Mouse (Mus musculus): ENCODE results near the gene Ddit4. TPM values are rescaled to one million over a fixed set of nuclear protein-coding genes. Genes with fewer than 3 reads are reported as not detected.
A peak's percentile ranks its signal among the peaks of the same experiment; 100 is the strongest.

Ddit4 gene
- total RNA-seq, 2 experiments from 2014 or later = 52.2 to 67.8 TPM

DNA sequence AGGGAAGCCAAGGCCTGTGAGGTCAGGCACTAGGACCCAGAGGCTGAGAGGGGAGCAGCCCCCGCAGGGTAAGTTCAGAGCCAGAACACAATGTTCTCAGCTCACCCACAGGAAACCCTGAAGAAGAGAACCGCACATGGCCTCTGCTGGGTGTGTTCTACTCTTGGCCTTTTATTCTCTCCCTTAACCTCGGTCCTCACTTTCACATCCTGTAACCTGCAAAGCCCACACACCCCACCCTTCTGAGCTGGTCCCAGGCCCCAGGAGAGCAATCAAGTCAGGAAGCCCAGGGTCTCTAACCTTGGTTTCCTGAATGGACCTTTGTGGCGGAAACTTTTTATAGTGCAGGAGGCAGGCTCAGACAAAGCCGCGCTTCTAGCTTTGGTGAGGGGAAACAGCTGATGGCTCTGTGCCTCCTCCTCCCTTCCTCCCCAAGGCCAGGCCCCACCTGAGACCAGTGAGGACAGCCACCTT, 22.6 kb upstream of the Ddit4 start:
- DNase-seq (ENCODE audit: extremely low spot score in 1 of 2, low spot score in 2 of 2) = peak in 1 of 2 experiments; percentile 77
- intact Hi-C loops (cut with DNase I) = no loop called here

GRCm38 (mm10) chr10:59973400-59973799, 21.8 kb upstream of the Ddit4 start:
- intact Hi-C loops (cut with DNase I) = no loop called here
- DNase-seq (ENCODE audit: extremely low spot score in 1 of 2, low spot score in 2 of 2) = no peak

GRCm38 (mm10) chr10:59972999-59973398, 21.4 kb upstream of the Ddit4 start:
- intact Hi-C loops (cut with DNase I) = no loop called here
- no peak for DNase-seq (ENCODE audit: extremely low spot score in 1 of 2, low spot score in 2 of 2)

DNA sequence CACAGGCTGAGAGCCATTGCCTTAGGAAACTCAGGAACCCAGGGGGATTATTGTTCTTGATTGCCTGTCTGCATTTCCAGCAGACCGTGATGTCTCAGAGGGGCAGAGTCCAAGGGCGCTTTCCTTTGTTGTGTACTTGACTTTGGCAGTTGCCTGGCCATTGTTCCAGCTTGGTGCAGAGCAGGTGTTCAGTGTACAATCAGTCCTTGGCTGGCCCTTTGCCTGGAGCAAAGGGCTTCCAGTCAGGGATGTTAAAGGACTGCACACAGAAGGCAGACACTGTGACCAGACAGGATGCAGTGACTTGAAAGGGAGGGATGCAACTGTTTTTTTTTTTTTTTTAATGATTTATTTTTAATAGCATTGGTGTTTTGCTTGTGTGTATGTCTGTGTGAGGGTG, 20.9 kb upstream of the Ddit4 start:
- DNase-seq (ENCODE audit: extremely low spot score in 1 of 2, low spot score in 2 of 2) = peak in 1 of 2 experiments; percentile 81
- intact Hi-C loops (cut with DNase I) = no loop called here

- no peak for DNase-seq (ENCODE audit: extremely low spot score in 1 of 2, low spot score in 2 of 2)
- intact Hi-C loops (cut with DNase I) = no loop called here
Measured at GRCm38 (mm10) chr10:59971813-59972212, 20.2 kb upstream of the Ddit4 start.

DNA sequence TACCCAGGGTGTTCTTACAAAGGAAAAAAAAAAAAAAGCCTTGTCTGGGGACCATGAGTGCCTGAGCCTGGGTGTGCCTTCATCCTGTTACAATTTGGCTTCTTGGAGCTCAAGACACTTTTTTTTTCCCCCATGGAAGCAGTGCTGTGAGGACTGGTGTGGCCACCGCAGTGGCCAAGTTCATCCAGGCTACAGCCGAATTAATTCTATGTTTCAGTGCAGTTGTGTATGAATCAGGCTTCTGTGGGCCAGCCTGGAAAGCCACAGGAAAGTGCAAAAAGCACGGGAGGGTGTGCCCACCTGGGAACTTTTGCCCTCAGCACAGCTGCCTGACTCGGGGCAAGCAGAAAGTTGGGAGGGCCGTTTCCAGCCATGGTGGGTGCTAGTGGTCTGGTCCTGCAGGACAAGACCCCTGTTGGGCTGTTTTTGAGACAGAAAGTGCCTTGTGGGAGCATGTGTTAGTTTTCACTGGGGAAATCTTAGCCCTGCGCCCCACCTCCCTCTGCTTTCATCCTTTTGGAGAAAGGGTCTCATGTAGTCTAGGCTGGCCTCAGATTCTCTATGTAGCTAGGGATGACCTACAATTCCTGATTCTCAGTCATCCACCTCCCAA, 18.9 kb upstream of the Ddit4 start:
- DNase-seq (ENCODE audit: extremely low spot score in 1 of 2, low spot score in 2 of 2) = no peak
- intact Hi-C loops (cut with DNase I) = no loop called here

DNA sequence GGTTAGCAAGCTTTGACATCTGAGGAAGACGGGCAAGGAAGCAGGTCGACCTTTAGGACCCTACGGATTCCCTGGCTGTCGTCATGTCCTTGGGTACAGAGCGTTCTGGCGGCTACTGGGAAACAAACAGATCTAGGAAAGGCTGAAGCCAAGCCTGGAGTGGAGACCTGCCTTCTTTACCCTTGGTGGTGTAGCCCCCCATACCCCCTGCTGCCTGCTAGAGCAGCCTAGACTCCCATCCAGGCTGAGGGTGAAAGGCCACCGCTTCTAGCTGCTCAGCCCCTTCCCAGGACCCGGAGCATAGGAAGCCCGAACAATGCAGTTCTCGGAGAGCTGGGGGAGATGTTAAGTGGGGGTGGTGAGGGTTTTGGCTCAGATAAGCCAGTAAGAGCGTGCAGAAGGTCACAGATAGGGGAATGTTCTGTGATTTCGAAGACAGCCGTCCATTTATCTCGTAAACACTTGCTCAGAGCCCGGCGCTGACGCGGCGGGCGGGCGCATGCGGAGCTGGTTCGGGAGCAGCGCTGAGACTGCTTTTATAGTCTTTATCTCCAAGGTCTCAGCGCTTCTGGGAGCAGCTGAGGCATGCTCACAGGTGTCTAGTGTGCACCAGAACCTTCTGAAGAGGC, 18.3 kb upstream of the Ddit4 start:
- intact Hi-C loops (cut with DNase I) = no loop called here
- DNase-seq (ENCODE audit: extremely low spot score in 1 of 2, low spot score in 2 of 2) = peak; percentile 66 to 76

- intact Hi-C loops (cut with DNase I) = no loop called here
- DNase-seq (ENCODE audit: extremely low spot score in 1 of 2, low spot score in 2 of 2) = peak in 1 of 2 experiments; percentile 65
Measured at GRCm38 (mm10) chr10:59967309-59967942, 15.8 kb upstream of the Ddit4 start.

DNA sequence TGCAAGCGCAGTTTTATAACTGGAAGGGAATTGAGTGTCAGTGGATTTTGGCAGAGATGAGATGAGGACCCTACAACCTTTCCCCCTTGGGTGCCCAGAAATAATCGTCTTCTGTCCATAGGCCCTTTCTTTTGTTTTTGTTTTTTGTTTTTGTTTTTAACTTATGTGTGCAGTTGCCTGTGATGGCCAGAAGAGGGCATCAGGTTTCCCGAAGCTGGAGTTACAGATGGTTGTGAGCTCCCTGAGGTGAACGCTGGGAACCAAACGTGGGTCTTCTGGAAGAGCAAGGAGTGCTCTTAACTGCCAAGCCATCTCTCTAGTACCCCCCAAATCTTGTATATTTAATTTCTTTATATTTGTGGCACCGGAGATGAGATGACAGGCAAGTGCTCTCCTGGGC, 15.1 kb upstream of the Ddit4 start:
- intact Hi-C loops (cut with DNase I) = no loop called here
- DNase-seq (ENCODE audit: extremely low spot score in 1 of 2, low spot score in 2 of 2) = no peak

- intact Hi-C loops (cut with DNase I) = no loop called here
- DNase-seq (ENCODE audit: extremely low spot score in 1 of 2, low spot score in 2 of 2) = no peak
Measured at GRCm38 (mm10) chr10:59965788-59966187, 14.2 kb upstream of the Ddit4 start.

DNA sequence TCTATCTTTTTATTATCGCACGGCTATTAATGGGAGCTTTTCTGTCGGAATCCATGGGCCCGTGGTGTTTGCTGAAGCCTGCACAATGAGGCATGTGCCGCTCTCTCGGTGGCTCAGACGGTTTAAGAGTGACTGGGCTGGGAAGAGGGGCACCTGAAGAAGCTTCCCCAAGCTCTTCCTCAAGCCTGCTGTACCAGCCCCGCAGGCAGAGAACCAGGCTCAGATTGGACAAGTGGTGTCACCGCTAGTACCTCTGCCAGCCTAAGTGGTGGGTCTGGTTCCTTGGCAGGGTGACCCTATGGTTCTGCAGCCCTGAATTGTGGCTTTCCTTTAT, 13.7 kb upstream of the Ddit4 start:
- intact Hi-C loops (cut with DNase I) = no loop called here
- DNase-seq (ENCODE audit: extremely low spot score in 1 of 2, low spot score in 2 of 2) = no peak

- intact Hi-C loops (cut with DNase I) = no loop called here
- peak in 1 of 2 experiments; percentile 59 for DNase-seq (ENCODE audit: extremely low spot score in 1 of 2, low spot score in 2 of 2)
Measured at GRCm38 (mm10) chr10:59964504-59965361, 13.1 kb upstream of the Ddit4 start.

- DNase-seq (ENCODE audit: extremely low spot score in 1 of 2, low spot score in 2 of 2) = no peak
- intact Hi-C loops (cut with DNase I) = no loop called here
Measured at GRCm38 (mm10) chr10:59963609-59964008, 12.0 kb upstream of the Ddit4 start.

DNA sequence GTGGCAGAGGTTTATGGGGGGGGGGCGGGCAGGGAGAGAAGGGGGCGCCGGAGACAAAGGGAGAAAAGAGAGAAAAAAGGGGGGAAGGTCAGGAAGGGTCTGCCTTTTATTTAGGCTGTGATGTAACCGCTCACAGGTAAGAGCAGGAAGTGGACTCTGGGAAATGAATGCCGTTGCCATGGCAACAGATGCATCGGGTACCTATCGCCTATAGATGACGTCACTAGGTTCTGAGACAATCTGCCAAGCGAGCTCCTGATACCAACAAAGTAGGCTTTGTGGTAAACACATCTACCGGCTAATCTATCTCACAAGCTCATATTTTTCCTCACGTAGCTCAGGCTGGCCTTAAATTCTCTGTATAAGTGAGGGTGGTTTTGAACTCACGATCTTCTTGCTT, 7.9 kb upstream of the Ddit4 start:
- DNase-seq (ENCODE audit: extremely low spot score in 1 of 2, low spot score in 2 of 2) = no peak
- intact Hi-C loops (cut with DNase I) = loop anchor here (2.0 kb wide), 1 partner anchor 43 kb away; the partner anchor contains the start of genes Anapc16 and Ascc1

GRCm38 (mm10) chr10:59958458-59958857, 6.8 kb upstream of the Ddit4 start:
- DNase-seq (ENCODE audit: extremely low spot score in 1 of 2, low spot score in 2 of 2) = peak in 1 of 2 experiments; percentile 68

DNA sequence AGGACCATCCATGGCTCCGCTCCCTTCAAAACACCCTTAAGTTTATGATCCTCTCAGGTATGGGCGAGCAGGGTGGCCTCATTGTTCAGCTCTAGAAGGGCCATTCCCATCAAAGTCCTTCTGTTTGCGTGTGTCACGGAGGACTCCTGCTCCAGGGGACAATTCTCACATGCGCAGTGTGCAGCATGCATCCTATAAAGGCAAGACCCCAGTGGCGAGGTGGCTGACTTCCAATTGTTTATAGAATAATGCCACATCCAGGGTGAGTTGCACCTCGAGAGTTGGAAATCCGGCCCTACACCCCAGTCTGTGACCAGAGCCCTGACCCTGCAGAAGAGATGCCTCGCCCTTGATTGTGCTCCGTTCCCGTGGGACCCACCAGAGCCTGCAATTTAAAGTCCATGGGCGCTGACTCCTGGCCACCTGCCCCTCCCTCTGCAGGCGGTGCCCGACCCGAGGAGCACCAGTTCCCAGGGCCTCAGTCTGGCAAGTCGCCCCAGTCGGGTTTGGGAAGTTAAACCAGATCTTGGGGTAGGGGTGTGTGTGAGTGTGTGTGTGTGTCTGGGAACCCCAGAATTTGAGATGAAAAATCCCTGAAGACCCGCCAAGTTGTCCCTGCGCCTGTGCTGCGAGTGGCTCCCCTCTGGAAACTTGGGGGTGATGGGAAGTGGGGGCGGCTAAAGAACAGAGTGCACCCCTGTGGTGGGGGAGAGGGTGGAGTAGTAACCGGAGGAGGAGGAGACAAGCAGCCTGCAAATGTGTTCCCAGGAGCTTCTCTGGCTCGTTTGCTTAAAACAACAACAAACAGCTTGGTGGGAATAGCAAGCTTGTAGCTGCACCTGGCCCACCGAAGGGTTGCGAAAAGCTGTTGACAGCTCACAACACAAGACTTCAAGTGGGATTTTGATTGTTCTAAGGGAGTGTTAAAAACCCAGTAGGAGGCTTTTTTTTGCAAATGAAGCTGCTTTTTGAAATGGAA, 5.8 kb upstream of the Ddit4 start:
- intact Hi-C loops (cut with DNase I) = loop anchor here (2.0 kb wide), 1 partner anchor 45 kb away; the partner anchor contains the start of genes Anapc16 and Ascc1
- DNase-seq (ENCODE audit: extremely low spot score in 1 of 2, low spot score in 2 of 2) = peak in 1 of 2 experiments; percentile 79

More at GRCm38 (mm10) chr10:59958458-59958857, 6.8 kb upstream of the Ddit4 start:
- intact Hi-C loops (cut with DNase I) = loop anchor here (2.0 kb wide), 1 partner anchor 44 kb away; the partner anchor contains the start of genes Anapc16 and Ascc1

GRCm38 (mm10) chr10:59956681-59957080, 5.0 kb upstream of the Ddit4 start:
- DNase-seq (ENCODE audit: extremely low spot score in 1 of 2, low spot score in 2 of 2) = no peak
- intact Hi-C loops (cut with DNase I) = no loop called here

DNA sequence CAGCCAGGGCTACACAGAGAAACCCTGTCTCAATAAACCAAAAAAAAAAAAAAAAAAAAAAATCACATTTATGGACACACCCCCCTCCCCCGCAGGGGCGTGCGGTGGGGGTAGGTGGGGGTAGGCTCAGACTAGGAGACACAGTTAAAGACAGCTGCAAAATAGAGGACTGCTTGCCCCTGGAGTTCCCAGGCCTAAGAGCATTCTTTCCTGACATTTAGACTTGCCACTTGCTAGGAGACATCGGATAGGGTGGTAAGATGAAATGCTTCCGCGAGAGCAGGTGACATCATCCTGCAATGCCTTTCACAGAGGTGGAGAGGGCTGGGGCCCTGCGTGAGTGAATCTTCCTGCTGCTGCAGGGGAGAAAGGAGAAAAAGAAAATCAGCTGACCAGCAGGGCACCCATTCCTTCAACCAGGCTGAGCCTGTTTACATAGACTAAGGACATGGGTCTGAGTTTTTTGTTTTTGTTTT, 2.0 kb upstream of the Ddit4 start:
- no peak for DNase-seq (ENCODE audit: extremely low spot score in 1 of 2, low spot score in 2 of 2)

More for the DNA sequence above, 2.0 kb upstream of the Ddit4 start:
- intact Hi-C loops (cut with DNase I) = no loop called here

Measured in left cerebral cortex, postnatal 10 days (tissue).